Mouse (Mus musculus): ENCODE results near the gene Ints7. TPM values are rescaled to one million over a fixed set of nuclear protein-coding genes. Genes with fewer than 3 reads are reported as not detected.

Gene Ints7
- total RNA-seq, 1 experiment = 33.1 TPM

- in situ Hi-C loops (cut with MboI; ENCODE audit: low sequenced_read_pairs in 2 of 2, unreplicated experiment in 2 of 2) = no loop called here
- no peak overlapping the region for H3K9ac ChIP-seq (ENCODE audit: insufficient read depth, low read depth, low read length, poor library complexity, severe bottlenecking)
- H3K27ac ChIP-seq (ENCODE audit: insufficient read depth, low read depth, low read length, poor library complexity, severe bottlenecking) = no peak overlapping the region
- TF ChIP-seq ZNF384 (IDR thresholded peaks at IDR 0.05; ENCODE audit: low read depth, low read length) (no peak), HCFC1 (IDR thresholded peaks at IDR 0.05; ENCODE audit: borderline replicate concordance, insufficient read depth, low read length) (no peak), MAFK (IDR thresholded peaks at IDR 0.05; ENCODE audit: insufficient read depth, low read depth, low read length) (no peak), ZC3H11A (IDR thresholded peaks at IDR 0.05; ENCODE audit: borderline replicate concordance, low read depth, low read length) (no peak), CHD2 (IDR thresholded peaks at IDR 0.05; ENCODE audit: low read depth, low read length) (no peak)
- H3K4me3 ChIP-seq (ENCODE audit: insufficient read depth in 1 of 2, low read depth in 1 of 2, low read length in 2 of 2, poor library complexity in 1 of 2, severe bottlenecking in 1 of 2) = no peak overlapping the region
- H3K4me1 ChIP-seq (ENCODE audit: control insufficient read depth in 2 of 2, insufficient read depth in 2 of 2, low read length in 2 of 2, poor library complexity in 1 of 2) = peaks cover 2 to 13% of the 10 kb centered on the region in 2 experiments; a peak in 1 of 4 replicates
- DNase-seq (ENCODE audit: low read depth, low spot score) = no peak
- no peaks in the 10 kb centered on the region for H3K36me3 ChIP-seq (ENCODE audit: control insufficient read depth, insufficient read depth, low read length, poor library complexity, severe bottlenecking)
- no peaks in the 10 kb centered on the region for H3K9me3 ChIP-seq (ENCODE audit: control insufficient read depth, insufficient read depth, low read depth, low read length)
Observed at GRCm38 (mm10) chr1:191629170-191629636, 53.8 kb downstream of the Ints7 start.

- TF ChIP-seq ZNF384 (IDR thresholded peaks at IDR 0.05; ENCODE audit: low read depth, low read length) = no peak
- in situ Hi-C loops (cut with MboI; ENCODE audit: low sequenced_read_pairs in 2 of 2, unreplicated experiment in 2 of 2) = no loop called here
Observed at GRCm38 (mm10) chr1:191632511-191633095, 57.2 kb downstream of the Ints7 start.

DNA sequence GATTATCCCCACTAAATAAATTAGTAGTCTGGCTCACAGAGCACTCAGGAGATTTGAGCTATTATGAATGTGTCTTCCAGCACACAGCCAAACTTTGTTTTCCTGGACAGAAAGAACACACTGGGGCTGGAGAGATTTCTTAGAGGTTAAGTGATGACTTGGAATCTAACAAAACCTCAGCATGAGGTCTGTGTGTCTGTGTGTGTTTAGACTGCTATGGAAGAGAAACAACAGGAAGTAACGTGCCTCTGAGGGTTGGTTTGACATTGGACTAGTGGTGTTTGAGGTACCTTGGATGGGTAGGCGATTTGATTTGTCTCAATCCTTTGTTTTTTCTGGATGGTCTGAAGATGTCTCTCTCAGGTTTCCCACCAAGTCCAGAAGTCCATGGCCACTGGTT is 58.7 kb downstream of the Ints7 start:
- no peak for TF ChIP-seq HCFC1 (IDR thresholded peaks at IDR 0.05; ENCODE audit: borderline replicate concordance, insufficient read depth, low read length)
- TF ChIP-seq CHD2 (IDR thresholded peaks at IDR 0.05; ENCODE audit: low read depth, low read length) = no peak
- TF ChIP-seq MAFK (IDR thresholded peaks at IDR 0.05; ENCODE audit: insufficient read depth, low read depth, low read length) = no peak
- no peak for TF ChIP-seq ZNF384 (IDR thresholded peaks at IDR 0.05; ENCODE audit: low read depth, low read length)
- TF ChIP-seq ZC3H11A (IDR thresholded peaks at IDR 0.05; ENCODE audit: borderline replicate concordance, low read depth, low read length) = no peak
- Histone ChIP-seq H3K4me1 (ENCODE audit: control insufficient read depth in 2 of 2, insufficient read depth in 2 of 2, low read length in 2 of 2, poor library complexity in 1 of 2) (peaks cover 2 to 7% of the 10 kb centered on the region in 2 experiments; a peak in 1 of 4 replicates), H3K9me3 (ENCODE audit: control insufficient read depth, insufficient read depth, low read depth, low read length) (no peaks in the 10 kb centered on the region), H3K4me3 (ENCODE audit: insufficient read depth in 1 of 2, low read depth in 1 of 2, low read length in 2 of 2, poor library complexity in 1 of 2, severe bottlenecking in 1 of 2) (no peak overlapping the region), H3K36me3 (ENCODE audit: control insufficient read depth, insufficient read depth, low read length, poor library complexity, severe bottlenecking) (no peaks in the 10 kb centered on the region), H3K27ac (ENCODE audit: insufficient read depth, low read depth, low read length, poor library complexity, severe bottlenecking) (no peak overlapping the region), H3K9ac (ENCODE audit: insufficient read depth, low read depth, low read length, poor library complexity, severe bottlenecking) (no peak overlapping the region)
- in situ Hi-C loops (cut with MboI; ENCODE audit: low sequenced_read_pairs in 2 of 2, unreplicated experiment in 2 of 2) = no loop called here
- DNase-seq (ENCODE audit: low read depth, low spot score) = no peak

More at GRCm38 (mm10) chr1:191632511-191633095, 57.2 kb downstream of the Ints7 start:
- no peak for DNase-seq (ENCODE audit: low read depth, low spot score)
- Histone ChIP-seq H3K27ac (ENCODE audit: insufficient read depth, low read depth, low read length, poor library complexity, severe bottlenecking) (no peak overlapping the region), H3K9me3 (ENCODE audit: control insufficient read depth, insufficient read depth, low read depth, low read length) (no peaks in the 10 kb centered on the region), H3K4me1 (ENCODE audit: control insufficient read depth in 2 of 2, insufficient read depth in 2 of 2, low read length in 2 of 2, poor library complexity in 1 of 2) (peaks cover 2 to 7% of the 10 kb centered on the region in 2 experiments; a peak in 1 of 4 replicates), H3K9ac (ENCODE audit: insufficient read depth, low read depth, low read length, poor library complexity, severe bottlenecking) (no peak overlapping the region), H3K4me3 (ENCODE audit: insufficient read depth in 1 of 2, low read depth in 1 of 2, low read length in 2 of 2, poor library complexity in 1 of 2, severe bottlenecking in 1 of 2) (no peak overlapping the region), H3K36me3 (ENCODE audit: control insufficient read depth, insufficient read depth, low read length, poor library complexity, severe bottlenecking) (no peaks in the 10 kb centered on the region)

DNA sequence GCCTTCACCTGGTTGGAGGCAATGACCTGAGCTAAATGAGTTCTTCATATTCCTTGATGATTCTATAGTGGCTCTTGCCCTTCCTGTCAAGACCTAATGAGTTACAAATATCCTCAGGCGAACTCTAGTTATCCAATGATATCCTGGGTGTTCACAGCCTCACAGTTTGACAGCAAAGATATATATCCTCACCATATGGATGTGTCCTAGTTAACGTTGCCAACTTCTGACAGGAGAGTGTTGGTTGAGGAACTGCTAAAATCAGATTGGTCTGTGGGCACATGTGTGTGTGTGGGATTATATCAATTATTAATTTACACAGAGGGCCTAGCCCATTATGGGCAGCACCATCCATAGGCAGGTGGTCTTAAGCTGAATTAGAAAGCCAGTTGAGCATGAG is 63.0 kb downstream of the Ints7 start:
- TF ChIP-seq HCFC1 (IDR thresholded peaks at IDR 0.05; ENCODE audit: borderline replicate concordance, insufficient read depth, low read length) = no peak
- no peak for TF ChIP-seq CHD2 (IDR thresholded peaks at IDR 0.05; ENCODE audit: low read depth, low read length)
- TF ChIP-seq ZC3H11A (IDR thresholded peaks at IDR 0.05; ENCODE audit: borderline replicate concordance, low read depth, low read length) = no peak
- TF ChIP-seq MAFK (IDR thresholded peaks at IDR 0.05; ENCODE audit: insufficient read depth, low read depth, low read length) = no peak
- no peak for TF ChIP-seq ZNF384 (IDR thresholded peaks at IDR 0.05; ENCODE audit: low read depth, low read length)
- no peak for DNase-seq (ENCODE audit: low read depth, low spot score)
- Histone ChIP-seq H3K4me1 (ENCODE audit: control insufficient read depth in 2 of 2, insufficient read depth in 2 of 2, low read length in 2 of 2, poor library complexity in 1 of 2) (peaks cover 2 to 3% of the 10 kb centered on the region in 2 experiments; a peak in 1 of 4 replicates), H3K9me3 (ENCODE audit: control insufficient read depth, insufficient read depth, low read depth, low read length) (no peaks in the 10 kb centered on the region), H3K36me3 (ENCODE audit: control insufficient read depth, insufficient read depth, low read length, poor library complexity, severe bottlenecking) (no peaks in the 10 kb centered on the region), H3K27ac (ENCODE audit: insufficient read depth, low read depth, low read length, poor library complexity, severe bottlenecking) (no peak overlapping the region), H3K4me3 (ENCODE audit: insufficient read depth in 1 of 2, low read depth in 1 of 2, low read length in 2 of 2, poor library complexity in 1 of 2, severe bottlenecking in 1 of 2) (no peak overlapping the region), H3K9ac (ENCODE audit: insufficient read depth, low read depth, low read length, poor library complexity, severe bottlenecking) (no peak overlapping the region)
- in situ Hi-C loops (cut with MboI; ENCODE audit: low sequenced_read_pairs in 2 of 2, unreplicated experiment in 2 of 2) = no loop called here

All from ES-E14 (cell line).